Mouse (Mus musculus) kidney, adult 2 months (tissue): Measurements from ENCODE around the gene Ap2a2.

Experiments used
- CTCF ChIP-seq: fragments of 200-500 bp; conservative IDR thresholded peaks from 2 replicates; pipeline ENCODE4 v1.5.1; 2011; ENCODE audit warnings: low read depth, mild to moderate bottlenecking, control low read depth, low read length, moderate library complexity, mixed read lengths; ENCODE audit not compliant: insufficient read depth, insufficient read length
- POLR2A ChIP-seq: fragments of 200-500 bp; IDR thresholded peaks from one replicate; pipeline ENCODE4 v1.6.1; 2011; ENCODE audit warnings: low read depth, low read length, control low read depth

- TF ChIP-seq POLR2A, result no peak
- peak; percentile 55 for TF ChIP-seq CTCF
Observed at GRCm38 (mm10) chr7:141643160-141643559, 81.2 kb downstream of the Ap2a2 start.
